Mouse (Mus musculus) MEL (cell line): ENCODE data around the gene Gipc2. TPM values are rescaled to one million over a fixed set of nuclear protein-coding genes. Genes with fewer than 3 reads are reported as not detected.

ENCODE experiments used
- DNase-seq: peaks from one replicate; pipeline ENCODE4 v3.0.0; 2011; ENCODE audit warnings: low read depth, low spot score
- H3K27ac ChIP-seq: 2 replicates; pipeline ENCODE4 v1.5.1; 2012; ENCODE audit warnings: low read depth, mild to moderate bottlenecking, control low read depth, low read length, moderate library complexity; ENCODE audit not compliant: control insufficient read depth
- H3K27me3 ChIP-seq, 2 experiments: fragments of 150-350 bp in 1 of 2; sonication (generic) in 1 of 2; 2 replicates each; pipeline ENCODE4 v1.6.1; 2012; ENCODE audit warnings: low read length in 2 of 2, mild to moderate bottlenecking in 2 of 2, improper control_type of control experiment in 1 of 2, moderate library complexity in 1 of 2; ENCODE audit not compliant: insufficient read depth in 2 of 2, control insufficient read depth in 1 of 2
- H3K36me3 ChIP-seq, 2 experiments: 2 replicates each; pipeline ENCODE4 v1.6.1; 2012 to 2014; ENCODE audit warnings: low read length in 2 of 2, improper control_type of control experiment in 1 of 2, inconsistent platforms in 1 of 2, mild to moderate bottlenecking in 1 of 2; ENCODE audit not compliant: insufficient read depth in 2 of 2, control insufficient read depth in 1 of 2
- H3K4me1 ChIP-seq, 2 experiments: fragments of 150-350 bp in 1 of 2; sonication (generic) in 1 of 2; 2 replicates each; pipeline ENCODE4 v1.6.1; 2012; ENCODE audit warnings: low read length in 2 of 2, improper control_type of control experiment in 1 of 2, mild to moderate bottlenecking in 1 of 2; ENCODE audit not compliant: insufficient read depth in 2 of 2, control insufficient read depth in 1 of 2
- H3K4me3 ChIP-seq, 2 experiments: fragments of 150-350 bp in 1 of 2; sonication (generic) in 1 of 2; 2 replicates each; pipeline ENCODE4 v1.5.1; 2012; ENCODE audit warnings: low read depth in 2 of 2, low read length in 2 of 2, mild to moderate bottlenecking in 2 of 2, moderate library complexity in 2 of 2, control low read depth in 1 of 2, improper control_type of control experiment in 1 of 2; ENCODE audit not compliant: control insufficient read depth in 1 of 2, insufficient read depth in 1 of 2
- H3K79me2 ChIP-seq: 2 replicates; pipeline ENCODE4 v1.6.1; 2012; ENCODE audit warnings: mild to moderate bottlenecking, low read length, moderate library complexity; ENCODE audit not compliant: control insufficient read depth, poor library complexity, insufficient read depth
- H3K9ac ChIP-seq: 2 replicates; pipeline ENCODE4 v1.6.1; 2012; ENCODE audit warnings: low read depth, mild to moderate bottlenecking, control low read depth, low read length, moderate library complexity; ENCODE audit not compliant: control insufficient read depth, poor library complexity, severe bottlenecking
- H3K9me3 ChIP-seq: fragments of 150-350 bp; sonication (generic); replicated peaks from 2 replicates; pipeline ENCODE4 v1.6.1; 2012; ENCODE audit warnings: mild to moderate bottlenecking, low read length, improper control_type of control experiment, moderate library complexity; ENCODE audit not compliant: insufficient read depth
- BHLHE40 ChIP-seq: IDR thresholded peaks from 2 replicates; pipeline ENCODE4 v1.6.1; 2012; ENCODE audit warnings: low read depth, mild to moderate bottlenecking, inconsistent platforms, low read length, improper control_type of control experiment, borderline replicate concordance
- CHD1 ChIP-seq: IDR thresholded peaks from 2 replicates; pipeline ENCODE4 v1.6.1; 2012; ENCODE audit warnings: low read depth, mild to moderate bottlenecking, inconsistent platforms, low read length, improper control_type of control experiment
- CHD2 ChIP-seq: IDR thresholded peaks from 2 replicates; pipeline ENCODE4 v1.6.1; 2011; ENCODE audit warnings: low read length, improper control_type of control experiment
- CTCF ChIP-seq, 3 experiments: IDR thresholded peaks in 2 of 3; conservative IDR thresholded peaks in 1 of 3; 2 replicates each; pipeline ENCODE4 v1.5.1; 2011 to 2012; ENCODE audit warnings: low read length in 3 of 3, low read depth in 2 of 3, mild to moderate bottlenecking in 2 of 3, improper control_type of control experiment in 1 of 3, inconsistent platforms in 1 of 3, mixed read lengths in 1 of 3, moderate library complexity in 1 of 3; ENCODE audit not compliant: control insufficient read depth in 1 of 3, insufficient read depth in 1 of 3, poor library complexity in 1 of 3, severe bottlenecking in 1 of 3
- E2F4 ChIP-seq: IDR thresholded peaks from 2 replicates; pipeline ENCODE4 v1.6.1; 2011; ENCODE audit warnings: low read depth, low read length, improper control_type of control experiment, borderline replicate concordance
- ELF1 ChIP-seq: IDR thresholded peaks from 2 replicates; pipeline ENCODE4 v1.6.1; 2014; ENCODE audit warnings: low read depth, mild to moderate bottlenecking, inconsistent platforms, low read length, improper control_type of control experiment, moderate library complexity
- EP300 ChIP-seq, 2 experiments: IDR thresholded peaks; 2 replicates each; pipeline ENCODE4 v1.6.1; 2011; ENCODE audit warnings: improper control_type of control experiment in 2 of 2, low read length in 2 of 2, low read depth in 1 of 2, mild to moderate bottlenecking in 1 of 2
- ETS1 ChIP-seq: IDR thresholded peaks from 2 replicates; pipeline ENCODE4 v1.6.1; 2012; ENCODE audit warnings: low read depth, mild to moderate bottlenecking, inconsistent platforms, low read length, improper control_type of control experiment, moderate library complexity
- GABPA ChIP-seq: IDR thresholded peaks from 2 replicates; pipeline ENCODE4 v1.6.1; 2012; ENCODE audit warnings: low read depth, mild to moderate bottlenecking, inconsistent platforms, low read length, improper control_type of control experiment, moderate library complexity
- GATA1 ChIP-seq: IDR thresholded peaks from 2 replicates; pipeline ENCODE4 v1.6.1; 2011; ENCODE audit warnings: low read depth, low read length, improper control_type of control experiment
- HCFC1 ChIP-seq: IDR thresholded peaks from 2 replicates; pipeline ENCODE4 v1.6.1; 2012; ENCODE audit warnings: low read depth, mild to moderate bottlenecking, inconsistent platforms, low read length, improper control_type of control experiment, moderate library complexity
- JUND ChIP-seq: IDR thresholded peaks from 2 replicates; pipeline ENCODE4 v1.6.1; 2011; ENCODE audit warnings: low read depth, mild to moderate bottlenecking, improper control_type of control experiment, low read length
- KAT2A ChIP-seq: conservative IDR thresholded peaks from 2 replicates; pipeline ENCODE4 v1.6.1; 2012; ENCODE audit warnings: low read depth, low read length, improper control_type of control experiment, inconsistent platforms
- MAFK ChIP-seq: IDR thresholded peaks from 2 replicates; pipeline ENCODE4 v1.6.1; 2011; ENCODE audit warnings: low read depth, mild to moderate bottlenecking, low read length, improper control_type of control experiment, borderline replicate concordance
- MAX ChIP-seq: IDR thresholded peaks from 2 replicates; pipeline ENCODE4 v1.6.1; 2011; ENCODE audit warnings: low read length, improper control_type of control experiment
- MAZ ChIP-seq: IDR thresholded peaks from 2 replicates; pipeline ENCODE4 v1.6.1; 2012; ENCODE audit warnings: low read depth, mild to moderate bottlenecking, inconsistent platforms, low read length, improper control_type of control experiment
- MYB ChIP-seq: IDR thresholded peaks from 2 replicates; pipeline ENCODE4 v1.6.1; 2011; ENCODE audit warnings: mild to moderate bottlenecking, low read depth, low read length, improper control_type of control experiment
- MYC ChIP-seq: IDR thresholded peaks from 2 replicates; pipeline ENCODE4 v1.6.1; 2011; ENCODE audit warnings: low read depth, mild to moderate bottlenecking, low read length, improper control_type of control experiment, moderate library complexity
- NELFE ChIP-seq: IDR thresholded peaks from 2 replicates; pipeline ENCODE4 v1.6.1; 2011; ENCODE audit warnings: low read depth, low read length, improper control_type of control experiment
- NRF1 ChIP-seq: IDR thresholded peaks from 2 replicates; pipeline ENCODE4 v1.6.1; 2014; ENCODE audit warnings: low read depth, mild to moderate bottlenecking, inconsistent platforms, low read length, improper control_type of control experiment, moderate library complexity; ENCODE audit not compliant: poor library complexity, insufficient read depth, severe bottlenecking
- POLR2A ChIP-seq, 2 experiments: IDR thresholded peaks; 2 replicates each; pipeline ENCODE4 v1.6.1; 2011 to 2012; ENCODE audit warnings: low read length in 2 of 2, mild to moderate bottlenecking in 2 of 2, control low read depth in 1 of 2, improper control_type of control experiment in 1 of 2, low read depth in 1 of 2, moderate library complexity in 1 of 2; ENCODE audit not compliant: control insufficient read depth in 1 of 2, insufficient read depth in 1 of 2, poor library complexity in 1 of 2
- POLR2AphosphoS2 ChIP-seq: IDR thresholded peaks from 2 replicates; pipeline ENCODE4 v1.6.1; 2011; ENCODE audit warnings: low read length, improper control_type of control experiment
- POLR2AphosphoS5 ChIP-seq: IDR thresholded peaks from 2 replicates; pipeline ENCODE4 v1.6.1; 2012; ENCODE audit warnings: low read depth, borderline replicate concordance, mild to moderate bottlenecking, inconsistent platforms, low read length, moderate library complexity, mixed read lengths
- RAD21 ChIP-seq: IDR thresholded peaks from 2 replicates; pipeline ENCODE4 v1.6.1; 2011; ENCODE audit warnings: mild to moderate bottlenecking, low read depth, low read length, improper control_type of control experiment
- RCOR1 ChIP-seq: IDR thresholded peaks from 2 replicates; pipeline ENCODE4 v1.6.1; 2012; ENCODE audit warnings: low read depth, mild to moderate bottlenecking, inconsistent platforms, low read length, improper control_type of control experiment
- SIN3A ChIP-seq: IDR thresholded peaks from 2 replicates; pipeline ENCODE4 v1.6.1; 2012; ENCODE audit warnings: low read length, improper control_type of control experiment, inconsistent platforms
- SMC3 ChIP-seq: IDR thresholded peaks from 2 replicates; pipeline ENCODE4 v1.6.1; 2011; ENCODE audit warnings: low read depth, low read length, improper control_type of control experiment
- TAL1 ChIP-seq: IDR thresholded peaks from 2 replicates; pipeline ENCODE4 v1.6.1; 2012; ENCODE audit warnings: mild to moderate bottlenecking, inconsistent platforms, low read length, moderate library complexity, mixed read lengths
- TBP ChIP-seq: IDR thresholded peaks from 2 replicates; pipeline ENCODE4 v1.8.0; 2011; ENCODE audit warnings: low read depth, low read length, improper control_type of control experiment
- TCF12 ChIP-seq: IDR thresholded peaks from 2 replicates; pipeline ENCODE4 v1.6.1; 2014; ENCODE audit warnings: low read depth, mild to moderate bottlenecking, inconsistent platforms, low read length, improper control_type of control experiment, moderate library complexity
- UBTF ChIP-seq: IDR thresholded peaks from 2 replicates; pipeline ENCODE4 v1.6.1; 2012; ENCODE audit warnings: low read depth, mild to moderate bottlenecking, inconsistent platforms, low read length, improper control_type of control experiment, moderate library complexity, borderline replicate concordance; ENCODE audit not compliant: insufficient read depth
- USF1 ChIP-seq: IDR thresholded peaks from 2 replicates; pipeline ENCODE4 v1.6.1; 2014; ENCODE audit warnings: low read depth, mild to moderate bottlenecking, inconsistent platforms, low read length, improper control_type of control experiment, moderate library complexity
- USF2 ChIP-seq, 2 experiments: IDR thresholded peaks; 2 replicates each; pipeline ENCODE4 v1.6.1; 2011 to 2012; ENCODE audit warnings: improper control_type of control experiment in 2 of 2, low read length in 2 of 2, borderline replicate concordance in 1 of 2, inconsistent platforms in 1 of 2, low read depth in 1 of 2, mild to moderate bottlenecking in 1 of 2; ENCODE audit not compliant: insufficient read depth in 1 of 2
- ZC3H11A ChIP-seq: IDR thresholded peaks from 2 replicates; pipeline ENCODE4 v1.6.1; 2012; ENCODE audit warnings: low read depth, mild to moderate bottlenecking, inconsistent platforms, low read length, improper control_type of control experiment
- ZKSCAN1 ChIP-seq: IDR thresholded peaks from 2 replicates; pipeline ENCODE4 v1.6.1; 2012; ENCODE audit warnings: low read depth, mild to moderate bottlenecking, inconsistent platforms, low read length, improper control_type of control experiment, moderate library complexity
- ZMIZ1 ChIP-seq: IDR thresholded peaks from 2 replicates; pipeline ENCODE4 v1.6.1; 2012; ENCODE audit warnings: low read depth, mild to moderate bottlenecking, inconsistent platforms, low read length, improper control_type of control experiment, moderate library complexity
- ZNF384 ChIP-seq: IDR thresholded peaks from 2 replicates; pipeline ENCODE4 v1.6.1; 2012; ENCODE audit warnings: low read depth, mild to moderate bottlenecking, inconsistent platforms, low read length, improper control_type of control experiment
- polyA plus RNA-seq, 2 experiments: library from polyadenylated mRNA; stranded (reverse) in 1 of 2; unstranded in 1 of 2; fragments of >175 nt in 1 of 2; fragments of >200 nt in 1 of 2; gene quantifications; 2 replicates each; pipeline versions ENCODE4 v1.2.1 to v1.2.4; 2012; ENCODE audit warnings: low replicate concordance in 2 of 2, low read depth in 1 of 2; ENCODE audit not compliant: insufficient read length in 2 of 2, insufficient read depth in 1 of 2, missing spikeins in 1 of 2
- total RNA-seq: library from RNA; depleted of rRNA; stranded (reverse); fragments of 300-350 nt; gene quantifications from 2 replicates; pipeline ENCODE4 v1.2.3, GENCODE M21; 2012

Gene Gipc2
- total and polyA plus RNA-seq, 3 experiments = 0.27 to 0.78 TPM; not detected in 1

- H3K4me3 ChIP-seq = peak overlapping the region; percentile 45 to 48
- peak overlapping the region; percentile 97 for H3K27ac ChIP-seq
- H3K36me3 ChIP-seq = peaks cover 0 to 22% of the 10 kb centered on the region in 2 experiments; a peak in 2 of 4 replicates
- peaks cover 10 to 28% of the 10 kb centered on the region in 2 experiments for H3K4me1 ChIP-seq
- no peaks in the 10 kb centered on the region for H3K79me2 ChIP-seq
- peak; percentile 94 for DNase-seq
- H3K9ac ChIP-seq = peak overlapping the region; percentile 66
- no peaks in the 10 kb centered on the region for H3K27me3 ChIP-seq
- no peaks in the 10 kb centered on the region for H3K9me3 ChIP-seq
- TF ChIP-seq USF1 (peak; percentile 95), CTCF (IDR thresholded peaks at IDR 0.05 in 2 of 3, conservative IDR thresholded peaks at IDR 0.05 in 1 of 3; ENCODE audit: control insufficient read depth in 1 of 3, insufficient read depth in 1 of 3, low read depth in 2 of 3, low read length in 3 of 3, poor library complexity in 1 of 3, severe bottlenecking in 1 of 3) (no peak), CHD1 (no peak; the same call in 1 of the 2 replicates), CHD2 (no peak), NRF1 (no peak), TCF12 (peak; percentile 67; the same call in 1 of the 2 replicates), ZMIZ1 (no peak), ZKSCAN1 (no peak), MYC (peak; percentile 57; the same call in 1 of the 2 replicates), TAL1 (no peak), JUND (no peak; the same call in 1 of the 2 replicates), RAD21 (no peak), UBTF (no peak), POLR2AphosphoS2 (peak; percentile 53; the same call in 1 of the 2 replicates), MYB (peak; percentile 74), E2F4 (no peak), ZNF384 (0 out of 2 replicates have a peak, but pooled peaks have one; percentile 21), HCFC1 (0 out of 2 replicates have a peak, but pooled peaks have one; percentile 38), MAX (peak; percentile 92), SIN3A (no peak; the same call in none of the 2 replicates), BHLHE40 (peak; percentile 99), MAFK (no peak), POLR2AphosphoS5 (no peak), ZC3H11A (no peak), RCOR1 (peak; percentile 93), ELF1 (no peak), KAT2A (no peak; the same call in 1 of the 2 replicates), ETS1 (peak; percentile 96), MAZ (no peak), EP300 (IDR thresholded peaks at IDR 0.05; ENCODE audit: low read depth in 1 of 2, low read length in 2 of 2) (peak; percentile 80 to 88), GATA1 (peak; percentile 94), GABPA (no peak), SMC3 (no peak), POLR2A (IDR thresholded peaks at IDR 0.05; ENCODE audit: control insufficient read depth in 1 of 2, insufficient read depth in 1 of 2, low read depth in 1 of 2, low read length in 2 of 2, poor library complexity in 1 of 2) (peak in 1 of 2 experiments; percentile 44; a peak in 1 of 4 replicates), NELFE (peak; percentile 53), USF2 (IDR thresholded peaks at IDR 0.05; ENCODE audit: borderline replicate concordance in 1 of 2, insufficient read depth in 1 of 2, low read depth in 1 of 2, low read length in 2 of 2) (peak; percentile 39 to 67; a peak in 1 of 4 replicates), TBP (peak; percentile 65; the same call in 1 of the 2 replicates)
Observed at GRCm38 (mm10) chr3:152122101-152122500, 43.9 kb downstream of the Gipc2 start.
